Mouse (Mus musculus) hindbrain, embryonic 14.5 days (tissue): Measurements from ENCODE around the gene Tmem200c. TPM values are rescaled to one million over a fixed set of nuclear protein-coding genes. Genes with fewer than 3 reads are reported as not detected.

ENCODE experiments used
- ATAC-seq: fragments of 200-750 bp; cut with Nextera tagmentation; 2 replicates; pipeline ENCODE4 v1.8.0; 2017; ENCODE audit warnings: moderate number of reproducible peaks, mild to moderate bottlenecking, moderate TSS enrichment, moderate library complexity; ENCODE audit not compliant: low FRiP score
- DNase-seq: peaks from one replicate; pipeline ENCODE4 v3.0.0-alpha.2; 2015; ENCODE audit warnings: low spot score
- H3K27ac ChIP-seq: fragments of 300-500 bp; sonication (generic); 2 replicates; pipeline ENCODE4 v1.5.1; 2014; ENCODE audit warnings: mild to moderate bottlenecking, moderate library complexity
- H3K27me3 ChIP-seq: fragments of 300-500 bp; sonication (generic); 2 replicates; pipeline ENCODE4 v1.6.1; 2014; ENCODE audit warnings: mild to moderate bottlenecking, low read length, mixed read lengths; ENCODE audit not compliant: control insufficient read depth, insufficient read depth
- H3K36me3 ChIP-seq: fragments of 300-500 bp; sonication (generic); replicated peaks from 2 replicates; pipeline ENCODE4 v1.6.1; 2014; ENCODE audit not compliant: control insufficient read depth, insufficient read depth
- H3K4me1 ChIP-seq: fragments of 300-500 bp; sonication (generic); replicated peaks from 2 replicates; pipeline ENCODE4 v1.6.1; 2014; ENCODE audit warnings: antibody characterized with exemption, low read length, mixed read lengths; ENCODE audit not compliant: control insufficient read depth, insufficient read depth
- H3K4me2 ChIP-seq: fragments of 300-500 bp; sonication (generic); replicated peaks from 2 replicates; pipeline ENCODE4 v1.6.1; 2014; ENCODE audit warnings: mild to moderate bottlenecking, moderate library complexity
- H3K4me3 ChIP-seq: fragments of 300-500 bp; sonication (generic); replicated peaks from 2 replicates; pipeline ENCODE4 v1.5.1; 2014; ENCODE audit warnings: mild to moderate bottlenecking, low read length
- H3K9ac ChIP-seq: fragments of 300-500 bp; sonication (generic); 2 replicates; pipeline ENCODE4 v1.6.1; 2014
- H3K9me3 ChIP-seq: fragments of 300-500 bp; sonication (generic); 2 replicates; pipeline ENCODE4 v1.6.1; 2016; ENCODE audit warnings: low read length; ENCODE audit not compliant: control insufficient read depth
- WGBS: fragments of 180-500 bp; shearing (Covaris S2); extraction: QIAGEN DNeasy Blood & Tissue Kit; methylation state at CpG from one replicate; pipeline ENCODE4 v1.1.7; 2014; 5-methylcytosine and 5-hydroxymethylcytosine counted together
- polyA plus RNA-seq: library from polyadenylated mRNA; unstranded; fragments of >200 nt; fragmentation: Nextera tagmentation; extraction: Ambion mirVana; gene quantifications from 2 replicates; pipeline ENCODE4 v1.2.1, GENCODE M21; 2014

The Tmem200c gene
- 2.9 and 4.6 TPM in 2 replicates for polyA plus RNA-seq

DNA sequence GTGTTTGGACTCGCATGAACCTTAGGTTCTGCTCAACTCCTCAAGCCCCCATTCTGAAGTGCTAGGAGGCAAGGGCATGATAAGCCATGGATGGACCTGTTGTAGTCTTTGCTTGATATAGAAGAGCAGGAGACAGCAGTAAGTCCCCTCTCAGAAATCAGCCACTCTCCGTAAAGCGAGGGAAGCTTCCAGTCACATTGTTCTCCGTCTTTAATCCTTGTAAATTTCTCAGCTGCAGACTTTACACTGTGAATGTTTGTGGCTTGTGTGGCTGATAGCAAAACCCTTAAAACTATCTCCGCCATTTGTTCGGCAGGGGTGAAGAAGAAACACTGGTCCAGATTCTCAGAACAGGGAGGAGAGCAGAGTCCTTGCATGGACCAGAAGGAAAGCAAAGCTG, at the start of gene Tmem200c:
TSS of gene Tmem200c (plus strand) at position 301 of the 400 bp plus-strand sequence.
- Histone ChIP-seq H3K4me3 (no peak within 1 kb of the TSS), H3K4me2 (no peak within 1 kb of the TSS), H3K9ac (no peak within 1 kb of the TSS), H3K9me3 (no peaks in the 10 kb centered on the region), H3K27me3 (no peaks in the 10 kb centered on the region), H3K36me3 (no peaks in the 10 kb centered on the region), H3K27ac (no peak within 1 kb of the TSS), H3K4me1 (no peaks in the 10 kb centered on the region)
- 84% methylated on average over 6 of the region's 6 CpGs for WGBS
- ATAC-seq (no peak), DNase-seq (no peak)

GRCm38 (mm10) chr17:68793741-68794140, 32.7 kb upstream of the Tmem200c start:
- H3K4me3 ChIP-seq = no peak overlapping the region
- ATAC-seq = no peak
- WGBS = 85% methylated on average over 4 of the region's 4 CpGs

GRCm38 (mm10) chr17:68836655-68837012, 10.2 kb downstream of the Tmem200c start:
- DNase-seq = no peak
- H3K4me3 ChIP-seq = peak overlapping the region; percentile 64
- H3K36me3 ChIP-seq = no peaks in the 10 kb centered on the region
- WGBS = 0% methylated on average over 13 of the region's 15 CpGs
- no peak overlapping the region for H3K27ac ChIP-seq
- ATAC-seq = peak; percentile 64
- H3K27me3 ChIP-seq = peaks cover 21% of the 10 kb centered on the region
- peak overlapping the region; percentile 68 for H3K9ac ChIP-seq
- peaks cover 17% of the 10 kb centered on the region for H3K4me1 ChIP-seq
- H3K4me2 ChIP-seq = peak overlapping the region; percentile 99
- H3K9me3 ChIP-seq = no peaks in the 10 kb centered on the region

More at GRCm38 (mm10) chr17:68793741-68794140, 32.7 kb upstream of the Tmem200c start:
- Histone ChIP-seq H3K27me3 (no peaks in the 10 kb centered on the region), H3K27ac (no peak overlapping the region), H3K9me3 (no peaks in the 10 kb centered on the region), H3K9ac (no peak overlapping the region), H3K4me2 (no peak overlapping the region), H3K4me1 (no peaks in the 10 kb centered on the region), H3K36me3 (no peaks in the 10 kb centered on the region)
- DNase-seq = no peak

DNA sequence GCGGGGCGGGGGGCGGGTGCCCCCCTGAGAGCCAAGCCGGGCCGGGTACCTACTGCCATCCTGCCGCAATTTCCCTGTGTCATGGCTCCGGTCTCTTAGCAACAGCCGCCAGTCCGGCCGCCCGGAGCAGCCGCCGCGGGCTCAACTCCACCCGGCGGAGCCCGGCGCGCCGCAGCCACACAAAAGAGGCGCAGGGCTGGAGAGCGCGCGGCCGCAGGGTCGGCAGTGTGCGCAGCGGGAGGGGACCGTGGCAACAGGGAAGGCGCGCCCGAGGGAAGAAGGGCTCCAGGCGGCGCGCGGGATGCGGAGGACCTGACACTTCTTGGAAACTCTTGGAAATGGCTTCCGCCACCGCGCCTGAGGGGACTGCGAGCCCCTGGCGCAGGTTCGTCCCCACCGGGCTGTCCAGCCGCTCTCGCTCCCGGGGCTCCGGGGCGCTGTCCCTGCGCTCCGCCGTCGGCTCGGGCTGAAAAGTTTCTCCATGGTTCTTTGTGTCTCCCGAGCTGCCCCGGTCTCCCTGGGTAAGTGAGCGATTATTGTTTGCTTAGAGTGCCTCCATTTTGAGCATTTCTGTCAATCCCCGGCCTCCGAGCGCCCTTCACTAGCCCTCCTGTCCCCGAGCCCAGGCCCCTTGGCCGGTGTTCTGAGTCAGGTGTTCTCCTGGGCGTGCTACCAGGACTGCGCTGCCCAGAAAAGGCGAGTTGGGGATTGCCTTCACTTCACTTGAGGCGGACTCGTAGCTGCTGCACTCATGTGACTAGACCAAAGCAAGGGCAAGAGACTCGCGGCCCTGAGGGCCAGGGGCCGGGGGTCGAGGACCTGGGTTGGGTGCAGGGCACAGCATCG, 10.8 kb downstream of the Tmem200c start:
- Histone ChIP-seq H3K27me3 (peaks cover 21% of the 10 kb centered on the region), H3K27ac (peak overlapping the region; percentile 11; the same call in 1 of the 2 replicates)

DNA sequence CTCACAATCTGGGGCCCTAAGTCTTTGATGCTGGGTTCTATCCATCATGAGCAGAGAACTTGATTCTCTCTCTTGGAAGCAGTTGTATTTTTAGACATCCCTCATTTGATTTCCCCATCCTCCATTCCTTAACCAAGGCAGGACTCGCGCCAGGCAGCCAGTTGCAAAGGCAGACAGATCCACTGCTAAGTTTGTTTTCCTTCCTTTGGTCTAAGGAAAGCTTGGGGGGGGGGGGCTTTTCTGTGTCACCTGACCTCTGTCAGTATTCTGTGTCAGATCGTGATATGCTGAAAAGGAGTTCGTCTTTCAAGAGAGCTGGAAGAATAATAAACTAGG, 11.4 kb downstream of the Tmem200c start:
- no peak for DNase-seq
- Histone ChIP-seq H3K27me3 (peaks cover 21% of the 10 kb centered on the region), H3K9ac (peak overlapping the region; percentile 68), H3K36me3 (no peaks in the 10 kb centered on the region), H3K4me3 (peak overlapping the region; percentile 64), H3K4me1 (peaks cover 19% of the 10 kb centered on the region), H3K9me3 (no peaks in the 10 kb centered on the region), H3K4me2 (peak overlapping the region; percentile 99), H3K27ac (peak overlapping the region; percentile 11; the same call in 1 of the 2 replicates)
- ATAC-seq = no peak
- 5% methylated on average over 4 of the region's 4 CpGs for WGBS

More for the DNA sequence above, 10.8 kb downstream of the Tmem200c start:
- under 1% methylated on average over 72 of the region's 72 CpGs for WGBS
- Histone ChIP-seq H3K4me2 (peak overlapping the region; percentile 99), H3K4me1 (peaks cover 19% of the 10 kb centered on the region), H3K4me3 (peak overlapping the region; percentile 64), H3K36me3 (no peaks in the 10 kb centered on the region), H3K9me3 (no peaks in the 10 kb centered on the region), H3K9ac (peak overlapping the region; percentile 68)
- peak; percentile 75 for ATAC-seq
- peak; percentile 65 for DNase-seq

DNA sequence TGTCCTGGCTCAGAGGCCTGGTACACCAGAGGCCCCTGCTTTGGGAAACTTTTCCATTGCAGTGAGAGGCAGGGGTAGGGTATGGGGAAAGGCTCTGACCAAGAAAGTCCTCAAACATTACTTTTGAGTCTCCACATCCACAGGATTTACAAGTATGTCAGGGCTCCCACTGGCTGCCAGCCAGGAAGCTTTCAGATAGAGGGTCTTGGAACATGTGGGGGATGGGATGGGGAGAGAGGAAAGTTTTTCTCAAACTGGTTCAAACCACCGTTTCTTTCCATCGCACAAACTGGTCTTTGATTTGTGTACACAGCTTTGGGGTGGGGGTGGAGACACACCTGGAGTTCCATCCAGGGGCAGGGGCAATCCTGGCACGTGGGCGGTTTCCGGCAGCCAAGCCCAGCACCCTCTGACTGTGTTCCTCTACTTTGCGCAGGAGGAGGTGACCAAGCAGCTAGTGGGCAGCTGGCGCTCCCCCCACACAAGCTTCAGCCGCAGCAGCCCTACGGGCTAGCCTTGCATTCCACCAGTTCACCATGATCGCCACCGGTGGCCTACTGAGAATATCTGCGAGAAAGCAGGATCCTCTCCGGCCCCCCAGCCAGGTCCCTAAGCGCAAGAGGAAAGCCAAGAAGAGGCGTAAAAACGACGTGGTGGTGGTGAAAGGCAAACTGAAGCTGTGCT, 13.6 kb downstream of the Tmem200c start:
- peak overlapping the region; percentile 56 for H3K4me3 ChIP-seq
- no peaks in the 10 kb centered on the region for H3K9me3 ChIP-seq
- peaks cover 17% of the 10 kb centered on the region; the same call in 1 of the 2 replicates for H3K27me3 ChIP-seq
- no peak overlapping the region for H3K27ac ChIP-seq
- no peak for ATAC-seq
- DNase-seq = no peak
- no peak overlapping the region for H3K9ac ChIP-seq
- H3K4me2 ChIP-seq = peak overlapping the region; percentile 99
- H3K36me3 ChIP-seq = no peaks in the 10 kb centered on the region
- H3K4me1 ChIP-seq = peaks cover 19% of the 10 kb centered on the region
- 18% methylated on average over 17 of the region's 17 CpGs for WGBS

- Histone ChIP-seq H3K4me3 (peak overlapping the region; percentile 56), H3K9ac (peak overlapping the region; percentile 80), H3K27me3 (peaks cover 17% of the 10 kb centered on the region; the same call in 1 of the 2 replicates), H3K4me2 (peak overlapping the region; percentile 99), H3K36me3 (no peaks in the 10 kb centered on the region), H3K9me3 (no peaks in the 10 kb centered on the region), H3K27ac (no peak overlapping the region), H3K4me1 (peaks cover 19% of the 10 kb centered on the region)
- DNase-seq (no peak), ATAC-seq (no peak)
- WGBS = 13% methylated on average over 10 of the region's 10 CpGs
These were observed 14.1 kb downstream of the Tmem200c start for GRCm38 (mm10) chr17:68840572-68840939.

- Histone ChIP-seq H3K36me3 (no peaks in the 10 kb centered on the region), H3K27ac (no peak overlapping the region), H3K9me3 (no peaks in the 10 kb centered on the region), H3K4me1 (peaks cover 19% of the 10 kb centered on the region), H3K4me3 (peak overlapping the region; percentile 56), H3K27me3 (peaks cover 17% of the 10 kb centered on the region; the same call in 1 of the 2 replicates), H3K4me2 (peak overlapping the region; percentile 99), H3K9ac (peak overlapping the region; percentile 80)
- WGBS = under 1% methylated on average over 75 of the region's 75 CpGs
- DNase-seq (peak; percentile 70), ATAC-seq (peak; percentile 63)
These were observed 14.9 kb downstream of the Tmem200c start for GRCm38 (mm10) chr17:68841097-68841891.

DNA sequence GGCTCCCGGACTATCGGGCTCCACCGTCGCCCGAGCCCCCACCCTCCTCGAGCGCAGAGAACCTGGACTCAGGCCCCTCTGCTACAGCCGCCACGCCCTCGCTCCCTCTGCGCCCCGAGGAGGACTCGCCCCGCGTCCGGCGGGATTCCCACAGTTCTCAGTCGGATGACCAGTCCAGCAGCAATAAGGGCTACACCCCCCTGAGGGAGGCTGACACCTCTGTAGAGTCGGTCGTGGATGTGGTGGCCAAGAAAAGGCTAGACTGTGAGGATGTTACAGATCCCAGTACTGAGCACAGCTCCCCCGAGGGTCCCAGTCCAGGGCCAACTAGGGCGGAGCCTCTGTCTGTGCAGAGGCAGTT, 15.4 kb downstream of the Tmem200c start:
- H3K9ac ChIP-seq = peak overlapping the region; percentile 80
- WGBS = 4% methylated on average over 21 of the region's 22 CpGs
- no peak overlapping the region for H3K27ac ChIP-seq
- H3K36me3 ChIP-seq = no peaks in the 10 kb centered on the region
- H3K4me2 ChIP-seq = peak overlapping the region; percentile 99
- H3K27me3 ChIP-seq = peaks cover 17% of the 10 kb centered on the region; the same call in 1 of the 2 replicates
- ATAC-seq (peak; percentile 15; the same call in 1 of the 2 replicates), DNase-seq (no peak)
- peak overlapping the region; percentile 56 for H3K4me3 ChIP-seq
- H3K4me1 ChIP-seq = peaks cover 19% of the 10 kb centered on the region
- H3K9me3 ChIP-seq = no peaks in the 10 kb centered on the region
